In the genomic region with DNA sequence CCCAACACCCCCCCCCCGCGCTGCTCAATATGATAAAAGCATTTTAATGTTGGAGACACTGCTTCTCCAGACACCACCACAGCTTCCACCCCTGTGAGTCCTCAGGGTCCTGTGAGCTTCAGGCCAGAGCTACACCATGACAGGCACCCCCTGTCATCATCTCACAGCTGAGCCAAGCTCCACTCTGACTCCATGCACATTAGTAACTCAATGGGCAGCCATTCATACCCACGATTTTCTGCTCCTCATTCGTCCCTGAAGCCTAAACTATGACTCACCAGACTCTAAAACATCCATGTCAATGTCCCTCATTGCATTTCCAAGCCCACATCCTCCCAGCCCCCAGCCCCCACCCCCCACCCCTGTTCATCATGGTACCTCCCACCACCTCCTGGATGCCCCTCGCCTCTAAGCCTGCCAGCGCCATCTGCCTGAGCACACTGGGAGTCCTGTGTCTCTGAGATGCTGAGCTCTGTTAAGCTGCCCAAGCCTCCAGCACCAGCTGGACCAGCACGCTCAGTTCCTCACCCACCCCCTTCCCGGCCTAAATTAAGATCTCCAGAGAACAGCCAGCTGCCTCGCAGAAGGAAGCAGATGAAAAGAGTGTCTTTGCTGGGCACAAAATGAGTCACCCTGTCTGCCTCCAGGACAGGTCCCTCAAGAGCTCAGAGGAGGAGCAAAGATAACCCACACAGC, we compare ENCODE assay signal across 10 mouse cellular contexts. TPM values are rescaled to one million over a fixed set of nuclear protein-coding genes. Genes with fewer than 3 reads are reported as not detected.
DNase-seq lines count a peak whose midpoint lies in the region; ATAC-seq and TF ChIP-seq lines count a peak whose summit lies in the region.
"Had no signal": no experiment of that assay in that cellular context is flagged by ENCODE, and none has a peak within 500 bp of the region (broad histone marks: within the 10 kb centered on the region; RNA-seq: fewer than 3 reads in every experiment).

No protein-coding gene starts in this region.

- no peak for TF ChIP-seq POLR2A in myocyte (IDR thresholded peaks at IDR 0.05; ENCODE audit: insufficient read length, low read depth)

- peaks cover 7% of the 10 kb centered on the region; the same call in 1 of the 2 replicates for H3K4me1 ChIP-seq in kidney, embryonic 15.5 days
- H3K4me1 ChIP-seq in forebrain, embryonic 10.5 days = peaks cover 73% of the 10 kb centered on the region

- DNase-seq in kidney, postnatal 10 days = no peak
- no peak for DNase-seq in forebrain, embryonic 10.5 days (ENCODE audit: extremely low spot score, low spot score)
- DNase-seq in layer of hippocampus, adult 9-10 months (ENCODE audit: low spot score) = peak; percentile 72
- no peak for DNase-seq in urinary bladder, postnatal 36 days (ENCODE audit: low spot score in 2 of 2)

- H3K4me2 ChIP-seq in kidney, embryonic 15.5 days = no peak overlapping the region
- peak overlapping the region; percentile 25 for H3K4me2 ChIP-seq in myocyte (ENCODE audit: low read depth)

- 0 out of 2 replicates have a peak, but pooled peaks cover 6% of the 10 kb centered on the region for H3K27me3 ChIP-seq in kidney, embryonic 15.5 days
- peaks cover 64% of the 10 kb centered on the region for H3K27me3 ChIP-seq in forebrain, embryonic 10.5 days (ENCODE audit: poor library complexity, severe bottlenecking)
- H3K27me3 ChIP-seq in myocyte (ENCODE audit: control insufficient read depth, insufficient read depth, insufficient read length) = peaks cover 23% of the 10 kb centered on the region

- no peaks in the 10 kb centered on the region for H3K79me2 ChIP-seq in myocyte (ENCODE audit: control insufficient read depth, insufficient read depth)

- no peak overlapping the region for H3K27ac ChIP-seq in kidney, embryonic 15.5 days
- peak overlapping the region; percentile 81 for H3K27ac ChIP-seq in forebrain, embryonic 10.5 days
- H3K27ac ChIP-seq: macrophage had no signal

- no peaks in the 10 kb centered on the region for H3K9me3 ChIP-seq in kidney, embryonic 15.5 days (replicated peaks)
- H3K9me3 ChIP-seq in forebrain, embryonic 10.5 days = no peaks in the 10 kb centered on the region

- no peak overlapping the region for H3K4me3 ChIP-seq in kidney, embryonic 15.5 days (replicated peaks)
- H3K4me3 ChIP-seq in forebrain, embryonic 10.5 days = no peak overlapping the region
- H3K4me3 ChIP-seq in myocyte = no peak overlapping the region
- H3K4me3 ChIP-seq: erythroblast, embryonic 14.5 days had no signal

- H3K36me3 ChIP-seq in kidney, embryonic 15.5 days = no peaks in the 10 kb centered on the region
- H3K36me3 ChIP-seq in forebrain, embryonic 10.5 days (replicated peaks) = no peaks in the 10 kb centered on the region
- H3K36me3 ChIP-seq in myocyte (ENCODE audit: control insufficient read depth, insufficient read depth) = no peaks in the 10 kb centered on the region

- peak; percentile 50; the same call in 1 of the 2 replicates for ATAC-seq in kidney, embryonic 15.5 days (replicated peaks; ENCODE audit: low FRiP score)
- ATAC-seq in granulocyte monocyte progenitor cell, adult 5-6 weeks (replicated peaks; ENCODE audit: poor library complexity, severe bottlenecking) = no peak
- ATAC-seq in erythroid progenitor cell, adult 5-6 weeks (replicated peaks; ENCODE audit: low FRiP score, poor library complexity, severe bottlenecking) = no peak

- no peak overlapping the region for H3ac ChIP-seq in myocyte (ENCODE audit: control insufficient read depth, insufficient read length)

- WGBS in kidney, embryonic 15.5 days = 44% methylated on average over 9 of the region's 9 CpGs
- 40% methylated on average over 9 of the region's 9 CpGs for WGBS in forebrain, embryonic 10.5 days

- no peak overlapping the region for H3K9ac ChIP-seq in kidney, embryonic 15.5 days

TF ChIP-seq in myocyte, 11 proteins besides CTCF, POLR2A, EP300 and RAD21:
- TF ChIP-seq MYOG (IDR thresholded peaks at IDR 0.05; ENCODE audit: control insufficient read depth in 1 of 3, insufficient read depth in 1 of 3, insufficient read length in 2 of 3, low read depth in 2 of 3) (no peak), MYOD1 (IDR thresholded peaks at IDR 0.05; ENCODE audit: control insufficient read depth in 1 of 3, insufficient read length in 2 of 3, low read depth in 2 of 3) (peak in 1 of 3 experiments; percentile 8), POLR2AphosphoS2 (IDR thresholded peaks at IDR 0.05; ENCODE audit: insufficient read length, low read depth) (no peak), E2F4 (IDR thresholded peaks at IDR 0.05; ENCODE audit: insufficient read depth) (no peak)

RNA-seq across cellular contexts. Expression of gene Slit1, which starts 46.2 kb away (rescaled TPM):
- 6.1 and 6.3 TPM in 2 replicates for polyA plus RNA-seq in kidney, embryonic 15.5 days (2015; fragmentation: Nextera tagmentation; extraction: Ambion mirVana)
- 0.73 and 1.4 TPM in 2 replicates for polyA plus RNA-seq in forebrain, embryonic 10.5 days (2016; fragmentation: Nextera tagmentation; extraction: Ambion mirVana)
- 0.80 TPM for polyA plus RNA-seq in myocyte (2012; fragmentation: generic; extraction: Trizol)
- 0.30 TPM in 1 of 2 replicates, not detected in the other for total RNA-seq in granulocyte monocyte progenitor cell, adult 5-6 weeks (2014; fragmentation: Nextera tagmentation)
- total RNA-seq in granulocyte monocyte progenitor cell, adult 5-6 weeks (2017) = 0.15 and 0.17 TPM in 2 replicates
- 1.1 and 1.7 TPM in 2 replicates for total RNA-seq in erythroid progenitor cell, adult 5-6 weeks (2015; ENCODE audit: low replicate concordance)
- total RNA-seq in erythroid progenitor cell, adult 5-6 weeks (2017; ENCODE audit: low replicate concordance) = 1.0 and 1.6 TPM in 2 replicates
